Mouse (Mus musculus): ENCODE data around the gene Rbpjl.

- TF ChIP-seq CTCF (IDR thresholded peaks at IDR 0.05; ENCODE audit: insufficient read depth, low read length) (no peak), POLR2A (IDR thresholded peaks at IDR 0.05; ENCODE audit: borderline replicate concordance, extremely low read depth, low read depth, low read length) (peak; percentile 98)
These were observed 40.1 kb downstream of the Rbpjl start for GRCm38 (mm10) chr2:164443051-164443437.

Measured in lung, adult 2 months (tissue).